Mouse (Mus musculus) lung, postnatal 10 days (tissue): ENCODE data around the gene Fam219a.

ENCODE experiments used
- DNase-seq: peaks from one replicate; pipeline ENCODE4 v3.0.0; 2021

Fam219a gene

GRCm38 (mm10) chr4:41569411-41569885 is at the start of gene Fam219a, which contains the start of gene Dnaic1:
TSS of gene Fam219a (minus strand) at chr4:41569538.
TSS of gene Dnaic1 (plus strand) at chr4:41569775.
- peak; percentile 99 for DNase-seq

GRCm38 (mm10) chr4:41615661-41616599 is 46.6 kb upstream of the Fam219a start:
- DNase-seq = peak; percentile 56

DNA sequence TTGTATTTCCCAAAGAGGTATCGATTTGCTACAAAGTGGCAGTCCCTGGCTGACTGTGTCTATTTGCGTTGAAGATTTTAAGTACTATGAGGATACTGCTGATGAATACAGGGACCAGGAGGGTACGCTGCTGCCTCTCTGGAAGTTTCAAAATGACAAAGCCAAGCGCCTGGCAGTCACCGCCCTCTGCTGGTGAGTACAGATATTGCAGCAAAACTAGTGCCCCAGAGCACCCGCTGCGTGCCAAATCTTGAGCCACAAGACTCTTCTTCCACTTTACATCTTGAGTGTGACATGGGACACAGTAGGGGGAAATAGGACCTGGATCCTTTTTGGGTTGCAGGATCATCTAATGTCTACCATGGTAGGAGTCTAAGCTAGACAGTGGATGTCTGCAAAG is 44.8 kb upstream of the Fam219a start:
- peak; percentile 90 for DNase-seq

DNA sequence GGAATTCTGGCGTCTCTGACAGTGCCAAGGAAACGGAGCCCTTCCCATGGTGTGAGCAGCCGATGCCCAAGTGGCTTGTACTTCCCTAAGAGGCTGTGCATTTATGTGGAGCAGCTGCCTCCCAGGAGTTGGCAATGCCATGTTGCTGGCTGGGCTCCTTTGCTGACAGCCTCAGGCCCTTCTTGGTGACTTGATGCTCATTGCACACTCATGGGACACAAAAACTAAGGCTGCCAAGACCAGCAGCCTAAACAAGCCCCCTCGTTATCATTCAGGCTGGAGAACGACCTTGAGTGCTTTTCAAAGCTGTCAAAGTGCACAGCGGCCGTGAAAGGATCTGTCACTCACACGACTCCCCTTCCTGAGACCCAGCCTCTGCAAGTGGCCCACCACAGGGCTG is 42.8 kb upstream of the Fam219a start:
- no peak for DNase-seq

- DNase-seq = peak; percentile 33
These were observed 41.2 kb upstream of the Fam219a start for GRCm38 (mm10) chr4:41610594-41610980.

DNA sequence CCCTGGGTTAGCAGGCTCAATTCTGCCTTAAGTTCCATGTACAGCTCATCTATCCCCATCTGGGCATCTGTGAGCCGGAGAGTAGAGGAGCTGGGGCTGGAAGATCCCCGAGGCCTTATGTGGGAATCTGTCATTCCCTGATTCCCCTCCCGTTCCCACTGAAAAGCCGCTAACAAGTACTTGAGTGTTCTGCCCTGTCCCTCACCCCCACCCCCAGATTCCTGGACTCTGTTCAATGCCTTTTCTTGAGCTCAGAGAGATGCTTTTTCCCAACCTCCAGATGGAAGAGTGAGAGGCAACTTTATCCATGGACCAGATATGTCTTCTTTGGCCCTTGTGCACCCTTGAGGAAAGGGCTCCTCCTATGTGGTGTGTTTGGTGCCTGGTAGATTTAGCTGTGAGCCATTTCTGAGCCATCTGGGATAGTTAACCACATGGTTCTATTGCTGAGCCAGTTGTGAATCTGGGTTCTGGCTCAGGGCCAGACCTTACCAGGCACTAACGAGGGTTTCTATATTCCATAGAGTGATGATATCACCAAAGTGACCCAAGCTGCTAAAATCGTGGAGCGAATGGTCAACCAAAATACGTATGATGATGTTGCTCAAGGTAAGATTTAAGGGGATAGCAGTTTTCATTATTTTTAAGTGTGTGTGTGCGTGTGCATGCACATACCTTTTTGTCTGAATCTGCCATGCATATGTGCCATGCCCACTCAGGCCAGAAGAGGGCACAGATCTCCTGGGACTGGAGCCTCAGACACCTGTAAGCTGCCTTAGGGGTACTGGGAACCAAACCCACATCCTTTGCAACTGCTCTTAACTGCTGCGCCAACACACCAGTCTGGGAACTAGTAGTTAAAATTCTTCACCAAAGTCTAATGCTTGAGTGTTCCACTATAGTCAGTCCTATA is 40.6 kb upstream of the Fam219a start:
- no peak for DNase-seq

GRCm38 (mm10) chr4:41606784-41607183 is 37.4 kb upstream of the Fam219a start:
- DNase-seq = peak; percentile 80

GRCm38 (mm10) chr4:41604476-41605396 is 35.4 kb upstream of the Fam219a start:
- DNase-seq = no peak

DNA sequence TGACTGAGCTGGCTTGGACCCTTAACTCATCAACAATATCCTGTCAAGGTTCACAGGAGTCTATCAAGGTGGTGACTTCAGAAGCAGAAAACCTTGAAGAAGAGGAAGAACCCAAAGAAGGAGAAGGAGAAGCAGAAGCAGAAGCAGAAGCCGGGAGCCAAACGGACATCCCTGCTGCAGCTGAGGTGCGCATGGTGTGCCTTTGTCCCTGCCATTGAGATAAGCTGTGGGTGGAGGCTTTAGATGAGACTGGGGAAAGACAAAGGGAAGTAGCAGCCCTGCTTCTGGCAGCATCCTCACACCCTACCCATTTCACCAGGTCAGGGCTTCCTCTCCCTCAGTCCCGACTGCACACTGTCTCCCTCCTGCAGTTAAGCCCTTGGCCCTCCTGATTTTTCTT is 33.5 kb upstream of the Fam219a start:
- no peak for DNase-seq

- no peak for DNase-seq
These were observed 14.0 kb upstream of the Fam219a start for GRCm38 (mm10) chr4:41583353-41583752.

DNA sequence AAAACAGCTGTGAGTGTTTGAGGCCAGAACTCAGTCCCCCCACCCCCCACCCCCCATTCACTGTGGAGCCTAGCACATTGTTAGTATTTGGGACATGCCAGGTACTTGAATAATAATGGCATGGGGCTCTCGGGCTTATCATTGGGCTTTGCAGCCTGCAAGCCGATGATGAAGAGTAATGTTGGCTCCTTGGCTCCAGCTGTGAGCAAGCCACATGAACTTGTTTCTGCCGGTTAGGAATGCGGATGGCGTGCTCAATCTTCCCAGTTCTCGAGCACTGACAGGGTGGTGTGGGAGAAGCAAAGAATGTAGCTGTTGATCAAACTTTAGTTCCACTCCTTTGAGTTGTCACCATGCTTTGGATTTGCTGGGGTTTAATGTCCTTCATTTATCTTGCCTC is 6.6 kb upstream of the Fam219a start:
- DNase-seq = peak; percentile 31

DNA sequence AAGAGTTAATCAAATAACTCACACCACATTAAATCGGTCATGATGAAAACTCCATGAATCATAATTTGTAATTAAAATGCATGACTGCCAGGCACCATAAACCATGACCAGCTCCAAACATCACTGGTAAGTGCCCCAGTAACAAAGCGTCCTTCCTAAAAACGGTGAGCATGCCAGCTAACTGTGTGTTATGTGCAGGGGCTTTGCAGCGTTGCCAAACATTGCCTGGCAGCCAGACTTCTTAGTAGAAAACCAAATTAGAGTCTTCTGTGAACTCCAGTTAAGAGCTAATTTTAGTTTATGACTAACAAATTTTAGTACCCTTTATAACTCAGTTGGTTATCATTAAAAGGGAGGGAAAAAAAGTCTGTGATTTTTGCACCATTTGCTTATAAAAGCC is 4.2 kb upstream of the Fam219a start:
- DNase-seq = no peak

DNA sequence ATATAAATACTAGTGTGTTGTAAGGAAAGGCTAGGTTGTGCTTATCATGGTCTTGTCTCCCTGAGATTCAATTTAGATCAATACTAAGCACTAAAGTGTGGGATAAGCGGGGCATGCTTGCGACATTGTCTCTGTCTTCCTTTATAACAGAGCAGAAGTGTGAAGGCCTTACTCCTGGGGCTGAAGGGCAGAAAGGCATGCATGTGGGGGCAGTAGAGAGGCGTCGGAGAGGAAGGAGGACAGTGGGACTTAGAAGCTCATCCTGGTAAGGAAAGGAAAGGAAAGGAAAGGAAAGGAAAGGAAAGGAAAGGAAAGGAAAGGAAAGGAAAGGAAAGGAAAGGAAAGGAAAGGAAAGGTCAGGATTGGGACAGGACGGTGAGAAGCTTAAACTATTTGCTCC is 2.2 kb upstream of the Fam219a start:
- DNase-seq = peak; percentile 32

- DNase-seq = peak; percentile 56
These were observed 492 bp downstream of the Fam219a start for GRCm38 (mm10) chr4:41568682-41569410.

- peak; percentile 74 for DNase-seq
These were observed 1.1 kb downstream of the Fam219a start for GRCm38 (mm10) chr4:41568239-41568638.

- no peak for DNase-seq
These were observed 3.2 kb downstream of the Fam219a start for GRCm38 (mm10) chr4:41566123-41566522.

GRCm38 (mm10) chr4:41563297-41563696 is 6.0 kb downstream of the Fam219a start:
- no peak for DNase-seq

DNA sequence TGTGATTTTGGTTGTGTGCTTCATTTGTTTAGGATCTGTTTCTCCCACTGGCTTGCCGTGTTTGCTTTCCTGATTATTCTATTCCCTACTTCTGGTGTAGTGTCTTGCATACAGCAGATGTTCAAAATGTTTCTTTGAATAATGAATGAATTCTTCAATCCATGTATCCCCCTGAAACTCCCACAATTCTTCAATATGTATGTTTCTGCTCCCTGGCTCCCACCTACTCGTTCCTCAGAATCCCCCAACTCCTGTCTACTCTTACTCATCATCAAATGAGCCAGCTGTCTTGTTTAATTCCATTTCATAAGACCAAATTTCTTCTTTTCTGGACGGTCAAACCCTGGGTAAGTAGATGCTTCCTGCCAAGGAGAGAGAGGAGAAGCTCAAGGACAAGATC is 12.2 kb downstream of the Fam219a start:
- no peak for DNase-seq

DNA sequence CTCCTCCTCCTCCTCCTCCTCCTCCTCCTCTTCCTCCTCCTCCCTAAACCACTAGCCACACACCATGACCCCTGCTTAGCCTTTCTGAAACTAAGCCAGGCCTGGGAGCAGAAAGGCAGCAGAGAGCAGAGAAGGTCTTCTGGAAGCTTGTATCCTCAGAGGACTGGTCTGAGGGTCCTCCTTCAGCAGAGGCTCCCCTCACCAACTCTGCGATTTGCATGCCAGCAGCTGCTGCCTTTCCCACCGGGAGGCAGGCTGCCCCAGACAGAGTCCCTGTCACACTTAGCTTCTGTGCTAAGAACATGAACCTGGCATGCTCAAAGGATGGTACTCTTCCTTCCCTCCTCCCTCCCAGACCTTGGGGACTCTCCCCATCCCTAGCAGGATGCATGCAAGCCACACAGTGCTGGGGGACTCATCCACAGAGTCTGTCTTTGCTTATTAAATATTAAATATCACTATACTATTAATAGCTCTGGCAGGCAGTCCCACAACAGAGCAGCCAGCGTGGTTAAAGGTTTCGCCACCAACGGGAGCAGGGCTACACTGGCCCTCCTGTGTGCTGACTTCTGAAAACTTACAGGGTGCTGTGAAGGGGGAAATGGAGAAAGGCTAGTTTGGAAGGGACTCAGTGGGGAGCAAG is 12.9 kb downstream of the Fam219a start:
- DNase-seq = peak; percentile 8

GRCm38 (mm10) chr4:41554994-41555663 is 14.2 kb downstream of the Fam219a start:
- peak; percentile 94 for DNase-seq
